Mouse (Mus musculus) liver, embryonic 16.5 days (tissue): ENCODE data around the gene Cyp2t4. TPM values are rescaled to one million over a fixed set of nuclear protein-coding genes. Genes with fewer than 3 reads are reported as not detected.
A peak's percentile ranks its signal among the peaks of the same experiment; 100 is the strongest.

ENCODE experiments used
- ATAC-seq: fragments of 200-750 bp; cut with Nextera tagmentation; 2 replicates; pipeline ENCODE4 v1.8.0; 2017; ENCODE audit warnings: low read depth, mild to moderate bottlenecking, moderate number of reproducible peaks, moderate library complexity
- H3K27ac ChIP-seq: fragments of 300-500 bp; sonication (generic); 2 replicates; pipeline ENCODE4 v1.5.1; 2014; ENCODE audit warnings: mild to moderate bottlenecking, low read length
- H3K27me3 ChIP-seq: fragments of 300-500 bp; sonication (generic); 2 replicates; pipeline ENCODE4 v1.6.1; 2014; ENCODE audit warnings: low read depth, low read length, mixed read lengths; ENCODE audit not compliant: control insufficient read depth, insufficient read depth
- H3K36me3 ChIP-seq: fragments of 300-500 bp; sonication (generic); 2 replicates; pipeline ENCODE4 v1.6.1; 2014; ENCODE audit warnings: mild to moderate bottlenecking; ENCODE audit not compliant: control insufficient read depth, insufficient read depth
- H3K4me1 ChIP-seq: fragments of 300-500 bp; sonication (generic); 2 replicates; pipeline ENCODE4 v1.6.1; 2014; ENCODE audit warnings: low read depth, low read length, mixed read lengths; ENCODE audit not compliant: control insufficient read depth
- H3K4me2 ChIP-seq: fragments of 300-500 bp; sonication (generic); 2 replicates; pipeline ENCODE4 v1.6.1; 2014; ENCODE audit warnings: low read depth, low read length, mixed read lengths
- H3K4me3 ChIP-seq: fragments of 300-500 bp; sonication (generic); 2 replicates; pipeline ENCODE4 v1.5.1; 2014; ENCODE audit warnings: low read depth, mild to moderate bottlenecking, low read length
- H3K9ac ChIP-seq: fragments of 300-500 bp; sonication (generic); 2 replicates; pipeline ENCODE4 v1.6.1; 2014; ENCODE audit warnings: low read depth, low read length
- H3K9me3 ChIP-seq: fragments of 300-500 bp; sonication (generic); replicated peaks from 2 replicates; pipeline ENCODE4 v1.6.1; 2016; ENCODE audit warnings: low read length; ENCODE audit not compliant: control insufficient read depth
- WGBS: fragments of 180-500 bp; shearing (Covaris S2); extraction: QIAGEN DNeasy Blood & Tissue Kit; methylation state at CpG from one replicate; pipeline ENCODE4 v1.1.7; 2014; ENCODE audit not compliant: insufficient replicate concordance; 5-methylcytosine and 5-hydroxymethylcytosine counted together
- polyA plus RNA-seq: library from polyadenylated mRNA; unstranded; fragments of >200 nt; fragmentation: Nextera tagmentation; extraction: Ambion mirVana; gene quantifications from 2 replicates; pipeline ENCODE4 v1.2.1, GENCODE M21; 2015

Cyp2t4 gene
- polyA plus RNA-seq, 1 experiment from 2014 or later, result not detected

DNA sequence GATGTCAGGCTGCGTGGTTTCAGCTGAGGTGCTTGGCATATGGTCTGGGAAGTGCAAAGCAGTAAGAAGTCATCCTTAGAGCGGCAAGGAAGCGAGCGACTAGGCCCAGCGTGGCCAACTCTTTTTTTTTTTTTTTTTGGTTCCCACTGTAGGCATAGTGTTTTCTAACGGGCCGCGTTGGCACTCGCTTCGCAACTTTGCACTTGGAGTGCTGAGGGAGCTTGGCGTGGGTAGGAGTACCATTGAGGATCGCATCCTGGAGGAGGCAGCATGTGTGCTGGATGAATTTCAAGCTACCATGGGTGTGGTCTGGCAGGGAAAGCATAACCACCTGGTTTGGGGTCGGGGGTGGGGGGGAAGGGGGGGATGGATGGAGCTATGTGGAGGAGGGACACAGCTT lies 2.5 kb downstream of the Cyp2t4 start:
- H3K9me3 ChIP-seq, result no peaks in the 10 kb centered on the region
- WGBS, result 78% methylated on average over 13 of the region's 13 CpGs
- H3K9ac ChIP-seq, result no peak overlapping the region
- H3K36me3 ChIP-seq, result peaks cover 16% of the 10 kb centered on the region
- ATAC-seq, result no peak
- H3K4me1 ChIP-seq, result peaks cover 10% of the 10 kb centered on the region
- H3K27me3 ChIP-seq, result no peaks in the 10 kb centered on the region
- no peak overlapping the region for H3K4me3 ChIP-seq
- H3K27ac ChIP-seq, result no peak overlapping the region
- no peak overlapping the region for H3K4me2 ChIP-seq

GRCm38 (mm10) chr7:27158171-27158570 lies 4.7 kb downstream of the Cyp2t4 start:
- no peak for ATAC-seq
- Histone ChIP-seq H3K4me2 (no peak overlapping the region), H3K36me3 (peaks cover 16% of the 10 kb centered on the region), H3K4me1 (peaks cover 27% of the 10 kb centered on the region), H3K9ac (no peak overlapping the region), H3K9me3 (no peaks in the 10 kb centered on the region), H3K27me3 (no peaks in the 10 kb centered on the region), H3K4me3 (no peak overlapping the region), H3K27ac (no peak overlapping the region)
- WGBS, result 88% methylated on average over 9 of the region's 9 CpGs

DNA sequence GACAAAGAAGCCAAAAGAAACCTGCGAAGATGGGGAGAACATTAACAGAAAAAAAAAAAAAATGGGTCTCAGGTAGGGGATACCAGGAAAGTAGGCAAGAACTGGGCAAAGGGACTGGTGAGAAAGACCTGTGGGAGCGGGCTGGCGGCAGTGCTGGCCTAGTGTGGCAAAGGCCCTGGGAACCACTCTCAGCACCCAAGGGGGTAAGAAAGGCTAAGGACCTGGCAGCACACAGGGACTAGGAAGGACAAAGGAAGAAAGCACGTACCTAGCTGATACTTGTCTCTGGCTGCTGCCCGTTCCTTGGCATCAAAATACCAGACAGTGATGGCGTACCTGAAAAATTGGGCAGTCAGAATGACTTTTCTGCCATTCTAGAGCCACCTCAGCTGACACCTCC lies 5.7 kb downstream of the Cyp2t4 start:
- Histone ChIP-seq H3K4me1 (peaks cover 31% of the 10 kb centered on the region), H3K4me3 (no peak overlapping the region), H3K27me3 (no peaks in the 10 kb centered on the region), H3K36me3 (peaks cover 16% of the 10 kb centered on the region), H3K9me3 (no peaks in the 10 kb centered on the region), H3K9ac (no peak overlapping the region), H3K27ac (no peak overlapping the region), H3K4me2 (no peak overlapping the region)
- no peak for ATAC-seq
- WGBS, result 70% methylated on average over 6 of the region's 6 CpGs

DNA sequence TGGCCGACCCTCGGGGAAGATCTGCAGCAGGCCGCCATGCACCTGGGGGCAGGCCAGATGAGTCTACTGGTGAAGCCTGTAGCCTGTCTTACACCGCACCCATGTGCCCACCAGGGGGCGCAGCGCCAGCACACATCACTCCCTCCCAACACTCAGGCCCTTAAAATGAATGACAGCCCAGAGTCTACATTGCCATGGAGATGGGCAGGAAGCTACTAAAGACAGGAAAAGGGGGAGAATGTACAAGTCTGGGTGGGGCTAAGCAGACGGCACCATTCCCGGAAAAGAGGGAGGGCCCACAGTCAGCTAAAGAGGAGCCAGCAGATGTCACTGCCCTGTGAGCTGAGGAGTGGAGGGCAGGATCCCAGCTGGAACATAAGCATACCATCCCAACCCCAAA lies 6.4 kb downstream of the Cyp2t4 start:
- Histone ChIP-seq H3K9me3 (no peaks in the 10 kb centered on the region), H3K27ac (no peak overlapping the region), H3K27me3 (no peaks in the 10 kb centered on the region), H3K4me3 (no peak overlapping the region), H3K36me3 (peaks cover 16% of the 10 kb centered on the region), H3K4me1 (peaks cover 34% of the 10 kb centered on the region), H3K9ac (no peak overlapping the region), H3K4me2 (no peak overlapping the region)
- 8% methylated on average over 8 of the region's 8 CpGs for WGBS
- peak; percentile 78 for ATAC-seq

GRCm38 (mm10) chr7:27160921-27161320 lies 7.4 kb downstream of the Cyp2t4 start:
- ATAC-seq, result no peak
- Histone ChIP-seq H3K9ac (no peak overlapping the region), H3K4me3 (no peak overlapping the region), H3K4me2 (no peak overlapping the region), H3K4me1 (peaks cover 43% of the 10 kb centered on the region), H3K27ac (no peak overlapping the region), H3K36me3 (peaks cover 16% of the 10 kb centered on the region), H3K27me3 (no peaks in the 10 kb centered on the region), H3K9me3 (no peaks in the 10 kb centered on the region)
- 57% methylated on average over 3 of the region's 3 CpGs for WGBS

- H3K27me3 ChIP-seq, result no peaks in the 10 kb centered on the region
- no peak overlapping the region for H3K27ac ChIP-seq
- no peak overlapping the region for H3K4me3 ChIP-seq
- no peak overlapping the region for H3K4me2 ChIP-seq
- peaks cover 43% of the 10 kb centered on the region for H3K4me1 ChIP-seq
- 73% methylated on average over 4 of the region's 4 CpGs for WGBS
- H3K9me3 ChIP-seq, result no peaks in the 10 kb centered on the region
- no peak for ATAC-seq
- H3K36me3 ChIP-seq, result peaks cover 16% of the 10 kb centered on the region
- no peak overlapping the region for H3K9ac ChIP-seq
Observed at GRCm38 (mm10) chr7:27161744-27162143, 8.2 kb downstream of the Cyp2t4 start.

GRCm38 (mm10) chr7:27162780-27163449 lies 9.4 kb downstream of the Cyp2t4 start:
- H3K36me3 ChIP-seq, result peaks cover 13% of the 10 kb centered on the region
- WGBS, result 61% methylated on average over 5 of the region's 5 CpGs
- ATAC-seq, result no peak
- H3K9ac ChIP-seq, result no peak overlapping the region
- no peak overlapping the region for H3K27ac ChIP-seq
- peaks cover 51% of the 10 kb centered on the region for H3K4me1 ChIP-seq
- no peaks in the 10 kb centered on the region for H3K9me3 ChIP-seq
- no peaks in the 10 kb centered on the region for H3K27me3 ChIP-seq
- H3K4me3 ChIP-seq, result no peak overlapping the region
- no peak overlapping the region for H3K4me2 ChIP-seq

DNA sequence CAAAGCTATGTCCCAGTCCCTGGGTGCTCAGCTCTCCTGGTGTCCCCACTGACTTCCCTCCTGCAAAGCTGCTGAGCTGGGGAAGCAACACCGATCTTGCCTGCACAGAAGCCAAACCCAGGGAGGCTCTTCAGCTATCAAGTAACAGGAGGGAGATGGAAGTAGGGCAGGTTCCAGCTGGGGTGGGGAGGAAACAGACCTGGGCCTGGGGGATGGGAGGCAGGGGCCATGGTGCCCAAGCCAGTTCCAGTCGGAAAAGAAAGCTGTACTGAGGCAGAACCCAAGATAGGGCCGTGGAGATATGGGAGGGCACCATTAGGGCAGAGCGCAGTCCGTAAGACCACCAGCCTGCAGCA lies 9.9 kb downstream of the Cyp2t4 start:
- Histone ChIP-seq H3K4me1 (peaks cover 56% of the 10 kb centered on the region), H3K36me3 (peaks cover 8% of the 10 kb centered on the region), H3K4me3 (no peak overlapping the region), H3K27me3 (no peaks in the 10 kb centered on the region), H3K4me2 (no peak overlapping the region), H3K27ac (no peak overlapping the region), H3K9me3 (no peaks in the 10 kb centered on the region), H3K9ac (no peak overlapping the region)
- whole genome bisulfite sequencing, result 82% methylated on average over 5 of the region's 5 CpGs
- ATAC-seq, result no peak

- 84% methylated on average over 33 of the region's 33 CpGs for WGBS
- H3K4me3 ChIP-seq, result no peak overlapping the region
Observed at GRCm38 (mm10) chr7:27164112-27164947, 10.8 kb downstream of the Cyp2t4 start.

More at GRCm38 (mm10) chr7:27164112-27164947, 10.8 kb downstream of the Cyp2t4 start:
- Histone ChIP-seq H3K9ac (no peak overlapping the region), H3K36me3 (no peaks in the 10 kb centered on the region; the same call in 1 of the 2 replicates), H3K4me2 (peak overlapping the region; percentile 87; the same call in 1 of the 2 replicates), H3K27ac (no peak overlapping the region), H3K9me3 (no peaks in the 10 kb centered on the region), H3K4me1 (peaks cover 60% of the 10 kb centered on the region), H3K27me3 (no peaks in the 10 kb centered on the region)
- no peak for ATAC-seq
